Mouse (Mus musculus): Measurements from ENCODE around the gene Wdr83os. TPM values are rescaled to one million over a fixed set of nuclear protein-coding genes. Genes with fewer than 3 reads are reported as not detected.
"Not testable (repeated sequence)": the region's sequence is repeated elsewhere in the genome, so short reads cannot be mapped to it uniquely, and the experiment has no call there.

Wdr83os gene
- total RNA-seq, 2 experiments from 2014 or later, result 39.8 to 43.1 TPM

- no peak for DNase-seq
These were observed 8.1 kb upstream of the Wdr83os start for GRCm38 (mm10) chr8:85072364-85072929.

GRCm38 (mm10) chr8:85073041-85073612, 7.4 kb upstream of the Wdr83os start:
- no peak for DNase-seq

- no peak for DNase-seq
These were observed 6.4 kb upstream of the Wdr83os start for GRCm38 (mm10) chr8:85074167-85074566.

- DNase-seq, result no peak
These were observed 5.9 kb upstream of the Wdr83os start for GRCm38 (mm10) chr8:85074617-85075016.

- no peak for DNase-seq
These were observed 4.5 kb upstream of the Wdr83os start for GRCm38 (mm10) chr8:85076001-85076400.

GRCm38 (mm10) chr8:85076993-85077392, 3.5 kb upstream of the Wdr83os start:
- DNase-seq, result peak; percentile 64

- DNase-seq, result peak; percentile 42
These were observed 367 bp upstream of the Wdr83os start for GRCm38 (mm10) chr8:85080214-85080531.

GRCm38 (mm10) chr8:85081216-85081555, 646 bp downstream of the Wdr83os start, which contains the start of gene Wdr83:
Gene Wdr83, minus strand, starts transcription at chr8:85081306.
- DNase-seq, result peak; percentile 46

GRCm38 (mm10) chr8:85082169-85082568, 1.6 kb downstream of the Wdr83os start:
- not testable (repeated sequence) for DNase-seq

GRCm38 (mm10) chr8:85083108-85083813, 2.7 kb downstream of the Wdr83os start, which contains the start of gene Man2b1:
Gene Man2b1, plus strand, starts transcription at chr8:85083270.
- peak; percentile 88 for DNase-seq

GRCm38 (mm10) chr8:85084633-85085032, 4.1 kb downstream of the Wdr83os start:
- DNase-seq, result no peak

- DNase-seq, result no peak
These were observed 5.7 kb downstream of the Wdr83os start for GRCm38 (mm10) chr8:85086238-85086637.

- no peak for DNase-seq
These were observed 8.2 kb downstream of the Wdr83os start for GRCm38 (mm10) chr8:85088771-85089170.

- no peak for DNase-seq
These were observed 10.3 kb downstream of the Wdr83os start for GRCm38 (mm10) chr8:85090856-85091255.

GRCm38 (mm10) chr8:85091526-85092090, 11.1 kb downstream of the Wdr83os start:
- no peak for DNase-seq

GRCm38 (mm10) chr8:85095051-85095450, 14.5 kb downstream of the Wdr83os start:
- DNase-seq, result no peak

GRCm38 (mm10) chr8:85095566-85095965, 15.0 kb downstream of the Wdr83os start:
- no peak for DNase-seq

- DNase-seq, result no peak
These were observed 15.7 kb downstream of the Wdr83os start for GRCm38 (mm10) chr8:85096196-85096595.

- DNase-seq, result no peak
These were observed 16.3 kb downstream of the Wdr83os start for GRCm38 (mm10) chr8:85096850-85097249.

GRCm38 (mm10) chr8:85100076-85100665, 19.6 kb downstream of the Wdr83os start:
- no peak for DNase-seq

GRCm38 (mm10) chr8:85113241-85113640, 32.7 kb downstream of the Wdr83os start:
- no peak for DNase-seq

GRCm38 (mm10) chr8:85115501-85115900, 35.0 kb downstream of the Wdr83os start:
- DNase-seq, result no peak

GRCm38 (mm10) chr8:85116984-85117383, 36.4 kb downstream of the Wdr83os start:
- no peak for DNase-seq

Data from gastrocnemius, postnatal 25 days (tissue).